Comparison of ENCODE assay signal across 8 mouse cellular contexts in the genomic region with DNA sequence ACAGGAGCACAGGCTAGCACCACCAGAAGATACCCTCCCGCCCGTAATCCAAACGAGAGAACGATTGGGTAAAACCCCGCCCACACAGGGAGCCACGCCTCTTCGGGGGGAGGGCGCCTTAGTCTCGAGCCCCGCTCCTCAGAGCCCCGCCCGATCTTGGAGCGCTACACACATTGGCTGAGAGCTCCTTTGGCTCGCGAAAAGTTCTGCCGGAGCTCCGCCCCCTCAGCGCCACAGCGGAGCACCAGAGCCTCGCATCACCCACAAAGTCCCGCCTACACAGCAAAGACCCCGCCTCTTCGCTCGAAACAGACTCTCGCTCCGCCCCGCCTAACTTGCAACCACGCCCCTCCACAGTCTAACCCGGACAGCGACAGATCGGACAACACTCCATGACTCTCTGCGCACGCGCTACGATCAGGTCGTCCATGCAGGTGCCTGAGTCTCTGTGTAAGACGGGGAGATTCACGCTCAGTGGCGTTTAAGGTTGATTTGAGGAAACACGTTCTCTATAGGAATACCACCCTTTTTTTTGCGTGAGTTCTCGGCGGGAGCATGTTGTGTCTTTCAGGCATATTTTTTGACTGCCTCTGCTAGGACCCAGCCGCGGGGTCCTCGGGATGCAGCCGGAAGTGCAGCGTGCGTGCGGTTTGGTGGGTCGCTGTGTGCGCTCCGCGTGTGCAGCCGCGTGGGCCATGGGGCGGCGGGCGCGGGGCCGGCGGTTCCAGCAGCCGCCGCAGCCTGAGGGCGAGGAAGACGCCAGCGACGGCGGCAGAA. TPM values are rescaled to one million over a fixed set of nuclear protein-coding genes. Genes with fewer than 3 reads are reported as not detected.
DNase-seq lines count a peak whose midpoint lies in the region; ATAC-seq and TF ChIP-seq lines count a peak whose summit lies in the region.

A gene (minus strand): TSS at position 45 of the 777 bp plus-strand sequence.

- TF ChIP-seq CTCF in C2C12 (IDR thresholded peaks at IDR 0.05; ENCODE audit: control insufficient read depth, insufficient read depth, insufficient read length), result no peak
- no peak for TF ChIP-seq CTCF in brain, embryonic 14.5 days (IDR thresholded peaks at IDR 0.05; ENCODE audit: borderline replicate concordance, extremely low read depth, insufficient read depth, insufficient read length)
- no peak for TF ChIP-seq CTCF in liver, adult 2 months (IDR thresholded peaks at IDR 0.05; ENCODE audit: low read depth, low read length)

- H3K36me3 ChIP-seq in C2C12 (ENCODE audit: control insufficient read depth, insufficient read depth) (peaks cover 37% of the 10 kb centered on the region), myocyte (ENCODE audit: control insufficient read depth, insufficient read depth) (peaks cover 20% of the 10 kb centered on the region)
- H3K36me3 ChIP-seq in erythroblast, embryonic 14.5 days (ENCODE audit: control insufficient read depth), result peaks cover 33% of the 10 kb centered on the region
- peaks cover 14% of the 10 kb centered on the region; the same call in 1 of the 2 replicates for H3K36me3 ChIP-seq in heart, embryonic 11.5 days (ENCODE audit: control insufficient read depth, insufficient read depth, low read length)
- H3K36me3 ChIP-seq in kidney, embryonic 16.5 days (ENCODE audit: insufficient read depth, low read length), result peaks cover 23% of the 10 kb centered on the region
- peaks cover 22% of the 10 kb centered on the region for H3K36me3 ChIP-seq in liver, adult 2 months (ENCODE audit: control insufficient read depth, insufficient read depth, low read length)
- peaks cover 2% of the 10 kb centered on the region; the same call in 1 of the 2 replicates for H3K36me3 ChIP-seq in splenic B cell, adult 2 months (ENCODE audit: control insufficient read depth, insufficient read depth, low read length, poor library complexity, severe bottlenecking)

- ATAC-seq in heart, embryonic 11.5 days (replicated peaks; ENCODE audit: insufficient number of reproducible peaks, low FRiP score, low TSS enrichment), result peak; percentile 99
- peak; percentile 99 for ATAC-seq in kidney, embryonic 16.5 days (ENCODE audit: low FRiP score, low TSS enrichment)

- TF ChIP-seq POLR2A in brain, embryonic 14.5 days (IDR thresholded peaks at IDR 0.05; ENCODE audit: borderline replicate concordance, extremely low read depth, insufficient read depth, insufficient read length, poor library complexity, severe bottlenecking), result peak; percentile 45; the same call in 1 of the 2 replicates
- TF ChIP-seq POLR2A in liver, adult 2 months (IDR thresholded peaks at IDR 0.05; ENCODE audit: extremely low read depth, insufficient read depth, low read length), result 0 out of 2 replicates have a peak, but pooled peaks have one; percentile 30
- peak; percentile 94 for TF ChIP-seq POLR2A in myocyte (IDR thresholded peaks at IDR 0.05; ENCODE audit: insufficient read length, low read depth)

- H3ac ChIP-seq in C2C12 (ENCODE audit: control insufficient read depth, insufficient read length, low read depth) (peak within 1 kb of the TSS; percentile 80), myocyte (ENCODE audit: control insufficient read depth, insufficient read length) (peak within 1 kb of the TSS; percentile 56)

- peak within 1 kb of the TSS; percentile 62; the same call in 1 of the 2 replicates for H3K27ac ChIP-seq in heart, embryonic 11.5 days (ENCODE audit: low read depth, low read length)
- H3K27ac ChIP-seq in kidney, embryonic 16.5 days (ENCODE audit: low read length), result peak within 1 kb of the TSS; percentile 75
- peak within 1 kb of the TSS; percentile 84 for H3K27ac ChIP-seq in liver, adult 2 months (replicated peaks; ENCODE audit: insufficient read depth, low read depth, low read length)

- H3K79me3 ChIP-seq in C2C12 (ENCODE audit: low read depth), result peaks cover 26% of the 10 kb centered on the region

- H3K9me3 ChIP-seq in erythroblast, embryonic 14.5 days (ENCODE audit: control insufficient read depth, low read length), result no peaks in the 10 kb centered on the region
- H3K9me3 ChIP-seq in heart, embryonic 11.5 days (replicated peaks; ENCODE audit: control insufficient read depth, low read length), result no peaks in the 10 kb centered on the region
- H3K9me3 ChIP-seq in kidney, embryonic 16.5 days (ENCODE audit: low read length), result no peaks in the 10 kb centered on the region

- H3K27me3 ChIP-seq in C2C12 (ENCODE audit: control insufficient read depth, insufficient read depth, insufficient read length), result no peaks in the 10 kb centered on the region
- peaks cover 16% of the 10 kb centered on the region for H3K27me3 ChIP-seq in erythroblast, embryonic 14.5 days (ENCODE audit: control insufficient read depth)
- H3K27me3 ChIP-seq in heart, embryonic 11.5 days (ENCODE audit: control insufficient read depth, insufficient read depth, low read length), result peaks cover 6% of the 10 kb centered on the region; the same call in 1 of the 2 replicates
- H3K27me3 ChIP-seq in kidney, embryonic 16.5 days (ENCODE audit: insufficient read depth, low read length), result no peaks in the 10 kb centered on the region
- no peaks in the 10 kb centered on the region for H3K27me3 ChIP-seq in liver, adult 2 months (ENCODE audit: control insufficient read depth, insufficient read depth, low read length)
- H3K27me3 ChIP-seq in myocyte (ENCODE audit: control insufficient read depth, insufficient read depth, insufficient read length), result no peaks in the 10 kb centered on the region
- no peaks in the 10 kb centered on the region for H3K27me3 ChIP-seq in splenic B cell, adult 2 months (ENCODE audit: control insufficient read depth, insufficient read depth, low read length, poor library complexity, severe bottlenecking)

- peaks cover 47% of the 10 kb centered on the region for H3K79me2 ChIP-seq in C2C12 (ENCODE audit: control insufficient read depth, insufficient read depth)
- peaks cover 14% of the 10 kb centered on the region; the same call in 1 of the 2 replicates for H3K79me2 ChIP-seq in liver, adult 2 months (ENCODE audit: control insufficient read depth, insufficient read depth, low read length)
- peaks cover 29% of the 10 kb centered on the region for H3K79me2 ChIP-seq in myocyte (ENCODE audit: control insufficient read depth, insufficient read depth)

- DNase-seq in brain, embryonic 14.5 days (ENCODE audit: low read depth), result peak; percentile 100
- peak; percentile 97 for DNase-seq in liver, adult 2 months (ENCODE audit: extremely low read depth, low read depth, low spot score)
- peak; percentile 100 for DNase-seq in splenic B cell, adult 2 months (ENCODE audit: low read depth, low spot score)

- under 1% methylated on average over 69 of the region's 69 CpGs for WGBS in heart, embryonic 11.5 days (ENCODE audit: insufficient replicate concordance)
- under 1% methylated on average over 69 of the region's 69 CpGs for WGBS in kidney, embryonic 16.5 days
- under 1% methylated on average over 69 of the region's 69 CpGs for WGBS in liver, adult 2 months

- H3K9ac ChIP-seq in heart, embryonic 11.5 days (ENCODE audit: low read depth, low read length), result peak within 1 kb of the TSS; percentile 91
- H3K9ac ChIP-seq in kidney, embryonic 16.5 days (replicated peaks; ENCODE audit: low read length), result peak within 1 kb of the TSS; percentile 87
- peak within 1 kb of the TSS; percentile 88 for H3K9ac ChIP-seq in liver, adult 2 months (ENCODE audit: low read depth, low read length)

- peak within 1 kb of the TSS; percentile 98 for H3K4me3 ChIP-seq in C2C12 (ENCODE audit: insufficient read depth, poor library complexity, severe bottlenecking)
- peak within 1 kb of the TSS; percentile 89 for H3K4me3 ChIP-seq in erythroblast, embryonic 14.5 days (replicated peaks)
- peak within 1 kb of the TSS; percentile 98 for H3K4me3 ChIP-seq in heart, embryonic 11.5 days (ENCODE audit: low read depth, low read length)
- H3K4me3 ChIP-seq in kidney, embryonic 16.5 days (ENCODE audit: low read length), result peak within 1 kb of the TSS; percentile 98
- H3K4me3 ChIP-seq in liver, adult 2 months (ENCODE audit: insufficient read depth, low read depth, low read length), result peak within 1 kb of the TSS; percentile 75
- H3K4me3 ChIP-seq in myocyte, result peak within 1 kb of the TSS; percentile 74

- peaks cover 41% of the 10 kb centered on the region for H3K4me1 ChIP-seq in erythroblast, embryonic 14.5 days (ENCODE audit: control insufficient read depth)
- peaks cover 8% of the 10 kb centered on the region for H3K4me1 ChIP-seq in heart, embryonic 11.5 days (ENCODE audit: control insufficient read depth, insufficient read depth, low read length)
- peaks cover 17% of the 10 kb centered on the region for H3K4me1 ChIP-seq in kidney, embryonic 16.5 days (ENCODE audit: insufficient read depth, low read length)
- H3K4me1 ChIP-seq in liver, adult 2 months (ENCODE audit: control insufficient read depth, insufficient read depth, low read length), result peaks cover 6% of the 10 kb centered on the region

- peak within 1 kb of the TSS; percentile 98 for H3K4me2 ChIP-seq in heart, embryonic 11.5 days
- H3K4me2 ChIP-seq in kidney, embryonic 16.5 days (replicated peaks; ENCODE audit: low read depth, low read length), result peak within 1 kb of the TSS; percentile 88
- peak within 1 kb of the TSS; percentile 91 for H3K4me2 ChIP-seq in myocyte (ENCODE audit: low read depth)

TF ChIP-seq in C2C12, 6 proteins besides CTCF, POLR2A, EP300 and RAD21 (continues in another document):
- TF ChIP-seq CEBPB (IDR thresholded peaks at IDR 0.05; ENCODE audit: low read depth) (no peak), MAX (IDR thresholded peaks at IDR 0.05) (peak; percentile 100), MYOD1 (IDR thresholded peaks at IDR 0.05; ENCODE audit: control insufficient read depth, insufficient read length, low read depth) (no peak), USF1 (IDR thresholded peaks at IDR 0.05; ENCODE audit: low read depth) (no peak), MYOG (IDR thresholded peaks at IDR 0.05; ENCODE audit: control insufficient read depth, extremely low read depth, insufficient read length) (no peak)

TF ChIP-seq in myocyte, 11 proteins besides CTCF, POLR2A, EP300 and RAD21 (continues in another document):
- TF ChIP-seq MYOG (IDR thresholded peaks at IDR 0.05; ENCODE audit: control insufficient read depth in 1 of 3, insufficient read depth in 1 of 3, insufficient read length in 2 of 3, low read depth in 2 of 3) (peak in 2 of 3 experiments; percentile 8 to 47), E2F4 (IDR thresholded peaks at IDR 0.05; ENCODE audit: insufficient read depth) (no peak), CEBPB (IDR thresholded peaks at IDR 0.05; ENCODE audit: insufficient read depth, poor library complexity, severe bottlenecking) (no peak), REST (IDR thresholded peaks at IDR 0.05; ENCODE audit: insufficient read depth, insufficient read length) (peak; percentile 13), SRF (IDR thresholded peaks at IDR 0.05; ENCODE audit: control insufficient read depth, insufficient read length, low read depth) (no peak)

RNA-seq across cellular contexts. Expression of the gene that starts here (rescaled TPM):
- polyA plus RNA-seq in C2C12 (2012; fragmentation: generic; extraction: Trizol), result 4.7 TPM
- 13.5 and 14.1 TPM in 2 replicates for polyA plus RNA-seq in brain, embryonic 14.5 days (2012; rRNA removed)
- 0.03 TPM in 2 replicates for polyA plus RNA-seq in erythroblast, embryonic 14.5 days (2012)
- 6.3 and 8.3 TPM in 2 replicates for polyA plus RNA-seq in heart, embryonic 11.5 days (2014; fragmentation: Nextera tagmentation; extraction: Ambion mirVana)
- polyA plus RNA-seq in kidney, embryonic 16.5 days (2015; fragmentation: Nextera tagmentation; extraction: Ambion mirVana), result 25.0 and 27.7 TPM in 2 replicates
- total RNA-seq in liver, adult 2 months (2014; rRNA removed), result 83.6 and 86.4 TPM in 2 replicates
- 41.9 and 54.7 TPM in 2 replicates for polyA plus RNA-seq in liver, adult 2 months (2012; rRNA removed)
- 2.7 TPM for polyA plus RNA-seq in myocyte (2012; fragmentation: generic; extraction: Trizol)

Comparison
In these comparisons a context has a peak if more than half of its experiments do, and no peak if none do; other contexts are left out.
1. Peak in every context shown above with its lines: DNase-seq, ATAC-seq, H3K4me3 ChIP-seq and H3K27ac ChIP-seq.
2. POLR2A ChIP-seq: peak in every context shown above with its lines; median percentile 94 in myocyte; 45 in brain, embryonic 14.5 days; 30 in liver, adult 2 months.